Mouse (Mus musculus) Patski (cell line): ENCODE data around the gene Spdye4a. TPM values are rescaled to one million over a fixed set of nuclear protein-coding genes. Genes with fewer than 3 reads are reported as not detected.

Experiments used
- ATAC-seq: fragments of 100-300 bp; one replicate; pipeline ENCODE4 v1.8.0; 2021
- CTCF ChIA-PET: fragments of 350-600 bp; sonication (Branson Sonifier 250); formaldehyde crosslinking; loops from one replicate; lab custom pipeline; 2022; ENCODE audit warnings: inconsistent platforms; lab: Charles Lee
- POLR2A ChIA-PET: fragments of 350-600 bp; sonication (Branson Sonifier 250); formaldehyde crosslinking; loops from one replicate; lab custom pipeline; 2022; ENCODE audit warnings: antibody characterized with exemption, inconsistent platforms; lab: Charles Lee
- DNase-seq: peaks from one replicate; pipeline ENCODE4 v3.0.0-alpha.2; 2011; ENCODE audit warnings: low read depth, low spot score
- H3K27me3 ChIP-seq: fragments of 371-371 bp; one replicate; pipeline ENCODE4 v1.5.1; 2021
- CTCF ChIP-seq: fragments of 100-300 bp; IDR thresholded peaks from one replicate; pipeline ENCODE4 v1.5.1; 2021
- in situ Hi-C: fragments of 300-500 bp; cut with MboI; formaldehyde crosslinking; loops from 3 replicates; pipeline ENCODE4 v1.11.1; 2018; ENCODE audit warnings: low pct_unique_long_range_greater_than_20kb, mixed read lengths
- polyA plus RNA-seq: library from polyadenylated mRNA; unstranded; gene quantifications from one replicate; pipeline ENCODE4 v1.2.3, GENCODE M21; 2021

The Spdye4a gene
- polyA plus RNA-seq, 1 experiment from 2014 or later, result not detected

DNA sequence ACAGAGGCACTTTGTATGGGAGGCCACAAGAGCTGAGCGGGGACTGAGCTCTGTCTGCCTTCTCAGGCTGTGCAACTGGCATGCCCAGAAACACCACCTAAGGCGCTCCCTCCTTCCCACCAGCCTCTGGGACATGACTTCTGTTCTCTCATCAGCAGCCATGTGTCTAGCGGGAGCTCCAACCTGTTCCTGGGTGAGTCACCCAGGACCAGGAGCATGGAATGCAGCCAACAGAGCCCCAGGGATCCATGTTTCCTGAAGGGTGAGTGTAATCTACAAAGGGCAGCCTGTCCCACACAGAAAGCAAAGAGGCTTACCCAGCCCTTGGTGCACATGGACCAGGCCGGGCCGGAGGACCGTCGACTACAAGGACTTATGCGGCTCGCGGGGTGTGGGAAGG lies 38.0 kb upstream of the Spdye4a start:
- no peaks in the 10 kb centered on the region for H3K27me3 ChIP-seq
- ChIA-PET POLR2A (interaction anchor here (0.6 kb wide), 1 partner anchor 30 kb away, joined by 3 read pairs; no protein-coding TSS in a partner anchor), CTCF (no interaction called here)
- DNase-seq, result peak; percentile 44
- TF ChIP-seq CTCF, result no peak
- ATAC-seq, result peak; percentile 22
- in situ Hi-C loops, result no loop called here

GRCm38 (mm10) chr5:143261636-143262035 lies 34.9 kb upstream of the Spdye4a start:
- ChIA-PET CTCF (no interaction called here), POLR2A (no interaction called here)
- no peak for DNase-seq
- no peak for TF ChIP-seq CTCF
- no peaks in the 10 kb centered on the region for H3K27me3 ChIP-seq
- no peak for ATAC-seq
- in situ Hi-C loops, result no loop called here

DNA sequence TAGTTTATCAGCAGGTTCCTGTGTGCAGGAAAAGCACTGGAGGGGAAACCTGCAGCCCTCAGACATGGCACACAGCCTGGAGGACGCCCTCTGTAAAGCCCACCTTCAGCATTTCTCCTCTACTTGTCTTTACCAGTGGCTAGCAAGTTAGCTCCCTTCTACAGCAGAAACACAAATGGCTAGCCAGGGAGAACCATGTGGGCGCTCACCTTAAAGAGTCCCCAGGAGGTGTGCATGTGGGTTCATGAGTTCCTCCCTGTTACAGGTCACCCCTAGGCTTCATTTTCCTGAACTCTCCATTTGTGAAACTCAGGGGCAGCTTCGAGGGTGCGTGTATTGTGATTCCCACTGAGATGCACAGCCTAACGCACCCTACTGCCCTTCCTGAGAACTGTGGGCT lies 29.1 kb upstream of the Spdye4a start:
- ATAC-seq, result no peak
- DNase-seq, result no peak
- in situ Hi-C loops, result no loop called here
- H3K27me3 ChIP-seq, result no peaks in the 10 kb centered on the region
- no peak for TF ChIP-seq CTCF
- POLR2A ChIA-PET, result interaction anchor here (1.1 kb wide), 1 partner anchor 14 kb away, joined by 3 read pairs; no protein-coding TSS in a partner anchor
- CTCF ChIA-PET, result no interaction called here

DNA sequence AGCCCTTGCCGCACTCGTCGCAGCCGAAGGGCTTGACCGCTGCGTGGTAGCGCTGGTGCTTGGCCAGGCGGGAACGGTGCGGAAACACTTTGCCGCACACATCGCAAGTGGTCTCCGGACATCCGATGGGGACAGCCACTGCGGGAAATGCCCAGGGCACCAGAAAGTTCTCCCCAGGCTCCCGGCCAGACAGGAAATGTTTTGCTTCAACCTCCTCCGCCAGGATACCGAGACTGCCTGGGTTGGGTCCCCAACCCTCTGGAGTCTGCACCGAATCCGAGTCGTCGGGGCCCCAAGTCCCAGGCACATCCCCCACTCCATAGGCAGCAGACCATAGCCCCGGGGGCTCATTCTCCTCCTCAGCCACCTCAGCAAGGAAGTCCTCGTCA lies 28.4 kb upstream of the Spdye4a start:
- ChIA-PET POLR2A (no interaction called here), CTCF (no interaction called here)
- TF ChIP-seq CTCF, result no peak
- no peak for ATAC-seq
- no peaks in the 10 kb centered on the region for H3K27me3 ChIP-seq
- DNase-seq, result no peak
- in situ Hi-C loops, result no loop called here

DNA sequence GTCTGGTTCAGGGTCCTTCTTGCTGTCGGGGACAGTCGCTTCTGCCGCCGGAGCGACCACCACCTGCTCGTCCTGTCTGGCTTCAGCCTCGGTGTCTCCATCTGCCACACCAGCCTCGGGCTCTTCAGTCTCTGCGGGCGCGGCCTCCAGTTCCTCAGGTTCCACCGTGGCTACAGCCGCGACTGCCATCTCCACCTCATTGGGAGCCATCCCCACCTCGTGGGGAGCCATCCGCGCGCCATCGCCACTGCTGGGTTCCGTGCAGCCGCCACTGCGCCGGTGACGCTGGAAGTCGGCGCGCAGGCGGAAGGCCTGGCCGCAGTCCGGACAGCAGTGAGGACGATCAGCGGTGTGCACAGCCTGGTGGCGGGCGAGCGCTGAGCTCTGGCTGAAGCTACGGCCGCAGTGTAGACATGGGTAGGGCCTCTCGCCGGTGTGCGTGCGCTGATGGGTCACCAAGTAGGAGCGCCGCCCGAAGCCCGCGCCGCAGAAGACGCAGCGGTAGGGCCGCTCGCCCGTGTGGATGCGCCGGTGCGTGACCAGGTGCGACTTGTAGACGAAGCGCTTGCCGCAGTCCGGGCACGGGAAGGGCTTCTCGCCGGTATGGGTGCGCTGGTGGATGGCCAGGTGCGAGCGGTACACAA lies 27.9 kb upstream of the Spdye4a start:
- ATAC-seq, result no peak
- no peak for TF ChIP-seq CTCF
- ChIA-PET CTCF (no interaction called here), POLR2A (no interaction called here)
- no peaks in the 10 kb centered on the region for H3K27me3 ChIP-seq
- no peak for DNase-seq
- in situ Hi-C loops, result no loop called here

DNA sequence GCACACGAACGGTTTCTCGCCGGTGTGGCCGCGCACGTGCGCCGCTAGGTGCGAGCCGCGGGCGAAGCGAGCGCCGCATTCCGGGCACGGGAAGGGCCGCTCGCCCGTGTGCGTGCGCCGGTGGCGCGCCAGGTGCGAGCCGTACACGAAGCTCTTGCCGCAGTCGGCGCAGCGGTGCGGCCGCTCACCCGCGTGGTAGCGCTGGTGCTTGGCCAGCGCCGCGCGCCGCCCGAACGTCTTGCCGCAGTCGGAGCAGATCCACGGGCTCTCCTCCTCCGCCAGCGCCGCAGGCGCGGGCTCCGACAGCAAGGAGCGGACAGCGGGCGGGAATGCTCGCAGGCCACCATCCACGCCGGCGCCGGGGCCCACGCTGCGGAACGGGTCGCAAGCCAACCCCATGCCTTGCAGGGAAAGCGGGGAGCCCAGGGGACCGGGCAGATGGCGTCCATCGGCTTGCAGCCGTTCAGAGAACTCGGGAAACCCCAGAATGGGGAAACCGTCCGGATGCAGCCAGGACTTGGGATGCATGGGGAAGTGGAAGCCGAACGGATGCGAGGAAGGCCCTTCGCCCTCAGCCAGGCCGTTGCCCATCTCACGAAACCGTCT lies 27.3 kb upstream of the Spdye4a start:
- CTCF ChIA-PET, result no interaction called here
- DNase-seq (no peak), ATAC-seq (no peak)
- POLR2A ChIA-PET, result no interaction called here
- TF ChIP-seq CTCF, result no peak
- in situ Hi-C loops, result no loop called here
- no peaks in the 10 kb centered on the region for H3K27me3 ChIP-seq

DNA sequence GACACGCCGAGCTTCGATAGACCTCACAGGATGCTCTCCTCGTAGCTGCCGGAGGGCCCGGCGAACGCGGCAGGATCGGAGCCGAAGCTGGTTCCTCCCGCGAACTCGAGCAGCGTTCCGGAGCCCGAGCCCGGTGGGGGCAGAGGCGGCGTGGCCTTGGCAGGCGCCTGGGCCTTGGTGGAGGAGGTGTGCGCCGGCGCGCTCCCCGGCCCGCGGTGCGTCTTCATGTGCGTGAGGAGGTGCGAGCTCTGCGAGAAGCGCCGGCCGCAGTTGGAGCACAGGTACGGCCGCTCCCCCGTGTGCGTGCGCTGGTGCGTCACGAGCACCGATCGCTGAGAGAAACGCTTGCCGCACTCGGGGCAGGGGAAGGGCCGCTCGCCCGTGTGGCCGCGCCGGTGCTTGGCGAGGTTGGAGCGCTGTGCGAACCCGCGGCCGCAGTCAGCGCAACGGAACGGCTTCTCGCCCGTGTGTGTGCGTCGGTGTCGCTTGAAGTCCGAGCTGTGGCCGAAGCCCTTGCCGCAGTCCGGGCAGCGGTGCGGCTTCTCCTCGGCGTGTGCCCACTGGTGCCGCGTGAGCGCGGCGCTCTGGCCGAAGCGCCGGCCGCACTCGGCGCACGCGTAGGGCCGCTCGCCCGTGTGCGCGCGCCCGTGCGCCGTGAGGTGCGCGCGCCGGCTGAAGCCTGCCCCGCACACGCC lies 26.6 kb upstream of the Spdye4a start:
- no peak for TF ChIP-seq CTCF
- in situ Hi-C loops, result no loop called here
- POLR2A ChIA-PET, result interaction anchor here (0.9 kb wide), 1 partner anchor 18 kb away, joined by 3 read pairs; no protein-coding TSS in a partner anchor
- H3K27me3 ChIP-seq, result no peaks in the 10 kb centered on the region
- ATAC-seq (no peak), DNase-seq (no peak)
- CTCF ChIA-PET, result no interaction called here

GRCm38 (mm10) chr5:143252791-143253185 lies 26.1 kb upstream of the Spdye4a start:
- no peaks in the 10 kb centered on the region for H3K27me3 ChIP-seq
- no peak for ATAC-seq
- ChIA-PET POLR2A (interaction anchor here (0.9 kb wide), 1 partner anchor 19 kb away, joined by 3 read pairs; no protein-coding TSS in a partner anchor), CTCF (no interaction called here)
- in situ Hi-C loops, result no loop called here
- TF ChIP-seq CTCF, result no peak
- DNase-seq, result no peak

DNA sequence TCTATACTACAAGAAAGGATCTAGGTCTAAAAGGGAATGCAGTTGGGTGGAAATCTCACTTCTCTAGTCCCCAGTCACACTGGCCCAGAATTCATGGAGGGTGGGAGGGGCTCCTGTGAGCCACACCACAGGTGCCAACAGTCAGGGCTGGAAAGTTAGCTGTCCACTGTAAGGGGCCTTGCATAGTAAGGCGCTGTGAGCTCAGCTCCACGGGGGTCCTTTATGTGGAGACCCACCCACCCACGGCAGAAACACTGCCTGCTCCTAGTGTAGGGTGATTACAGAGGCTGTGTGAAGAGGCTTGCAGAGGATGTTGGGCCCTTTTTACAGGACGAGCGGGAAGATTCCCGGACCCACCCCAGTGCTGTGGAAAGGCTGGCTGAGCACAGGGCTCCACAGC lies 25.3 kb upstream of the Spdye4a start:
- H3K27me3 ChIP-seq, result no peaks in the 10 kb centered on the region
- ATAC-seq, result no peak
- TF ChIP-seq CTCF, result no peak
- ChIA-PET CTCF (no interaction called here), POLR2A (no interaction called here)
- in situ Hi-C loops, result no loop called here
- no peak for DNase-seq

DNA sequence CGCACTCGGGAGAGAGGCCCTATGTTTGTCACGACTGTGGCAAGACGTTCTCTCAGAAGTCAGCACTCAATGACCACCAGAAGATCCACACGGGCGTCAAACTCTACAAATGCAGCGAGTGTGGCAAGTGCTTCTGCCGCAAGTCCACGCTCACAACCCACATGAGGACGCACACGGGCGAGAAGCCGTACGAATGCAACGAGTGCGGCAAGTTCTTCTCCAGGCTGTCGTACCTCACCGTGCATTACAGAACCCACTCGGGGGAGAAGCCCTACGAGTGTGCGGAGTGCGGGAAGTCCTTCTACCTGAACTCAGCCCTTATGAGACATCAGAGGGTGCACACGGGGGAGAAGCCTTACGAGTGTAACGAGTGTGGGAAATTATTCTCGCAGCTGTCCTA lies 18.2 kb upstream of the Spdye4a start:
- ChIA-PET POLR2A (no interaction called here), CTCF (no interaction called here)
- no peak for ATAC-seq
- in situ Hi-C loops, result no loop called here
- no peaks in the 10 kb centered on the region for H3K27me3 ChIP-seq
- TF ChIP-seq CTCF, result no peak
- no peak for DNase-seq

DNA sequence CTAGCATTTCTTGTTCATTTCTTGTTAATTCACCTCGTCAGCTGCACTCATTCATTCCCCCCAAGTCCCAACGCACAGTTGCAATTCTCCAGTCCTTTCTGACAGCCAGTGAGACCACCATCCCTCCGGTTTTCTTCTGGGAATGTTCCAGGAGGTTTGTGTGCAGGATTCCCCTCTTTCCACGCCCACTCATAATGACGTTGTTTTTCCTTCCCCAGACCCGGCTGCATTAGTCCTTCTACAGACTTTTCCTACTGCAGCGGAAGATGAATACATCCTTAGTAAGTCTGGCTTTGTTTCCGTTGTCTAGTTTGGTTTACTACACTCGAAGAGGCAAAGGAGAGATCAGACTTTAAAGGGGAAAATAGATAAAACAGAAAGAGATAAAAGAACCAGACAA lies 9.3 kb upstream of the Spdye4a start:
- no peaks in the 10 kb centered on the region for H3K27me3 ChIP-seq
- CTCF ChIA-PET, result no interaction called here
- POLR2A ChIA-PET, result interaction anchor here (0.6 kb wide), 1 partner anchor 36 kb away, joined by 3 read pairs; no protein-coding TSS in a partner anchor
- in situ Hi-C loops, result loop anchor here (5.0 kb wide), 2 partner anchors 54 to 61 kb away; partner anchors contain the start of genes Rbak and Spdye4b
- ATAC-seq, result no peak
- TF ChIP-seq CTCF, result no peak
- no peak for DNase-seq
